Mouse (Mus musculus) ovary, postnatal 10 days (tissue): ENCODE measurements around the gene Speer4c.
"Not testable (repeated sequence)": the region's sequence is repeated elsewhere in the genome, so short reads cannot be mapped to it uniquely, and the experiment has no call there.

ENCODE experiments used
- DNase-seq: peaks from one replicate; pipeline ENCODE4 v3.0.0; 2022; ENCODE audit warnings: low spot score

Speer4c gene

DNA sequence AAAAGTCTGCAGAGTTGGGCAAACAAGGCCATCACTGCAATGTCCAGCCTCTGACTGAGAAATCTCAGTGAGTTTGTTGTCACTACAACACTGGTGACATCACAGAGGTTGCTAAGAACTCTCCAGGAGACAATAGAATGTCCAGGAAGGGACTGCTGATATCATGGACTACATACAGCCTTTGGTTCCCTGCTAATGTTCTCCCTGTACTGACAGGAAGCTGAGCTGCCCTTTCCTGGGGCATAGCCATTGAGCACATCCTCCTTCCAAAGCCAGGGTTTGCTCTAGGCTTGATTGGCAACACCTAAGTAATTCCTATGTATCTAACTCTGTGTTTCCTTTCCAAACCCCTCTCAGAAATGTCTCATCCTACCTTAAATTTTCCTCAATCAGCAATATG, at the start of gene Speer4c:
Gene Speer4c, minus strand, starts transcription at position 101 of the 400 bp plus-strand sequence.
- DNase-seq, result not testable (repeated sequence)

DNA sequence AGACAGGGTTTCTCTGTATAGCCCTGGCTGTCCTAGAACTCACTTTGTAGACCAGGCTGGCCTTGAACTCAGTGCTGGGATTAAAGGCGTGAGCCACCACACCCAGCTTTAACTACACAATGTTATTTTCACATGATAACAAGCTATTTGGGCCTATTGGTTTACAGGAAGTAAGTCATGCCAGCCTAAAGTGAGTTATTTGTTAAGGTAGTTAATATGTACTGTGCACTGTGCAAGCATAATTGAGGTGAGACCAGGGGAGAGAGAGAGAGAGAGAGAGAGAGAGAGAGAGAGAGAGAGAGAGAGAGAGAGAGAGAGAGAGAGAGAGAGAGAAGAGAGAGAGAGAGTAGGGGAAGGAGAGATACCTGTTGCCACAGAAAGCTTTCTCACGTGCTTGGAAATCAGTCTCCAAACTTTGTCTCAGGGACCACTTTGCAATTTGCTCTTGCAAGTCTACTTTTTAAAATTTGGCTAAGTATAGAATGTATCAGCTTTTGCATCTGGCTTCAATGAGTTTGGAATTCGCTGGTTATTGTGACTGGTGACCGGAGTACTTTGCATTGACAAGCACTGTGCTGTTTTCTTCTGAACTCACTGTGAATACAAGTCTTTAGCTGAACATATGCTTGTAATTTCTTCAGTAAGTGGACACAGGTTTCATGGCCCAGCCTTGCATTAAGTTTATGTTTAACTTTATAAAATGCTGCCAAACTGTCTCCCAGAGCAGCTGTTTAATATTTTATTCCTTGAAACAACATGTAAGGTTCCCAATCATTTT, 33.6 kb upstream of the Speer4c start:
- DNase-seq, result no peak

DNA sequence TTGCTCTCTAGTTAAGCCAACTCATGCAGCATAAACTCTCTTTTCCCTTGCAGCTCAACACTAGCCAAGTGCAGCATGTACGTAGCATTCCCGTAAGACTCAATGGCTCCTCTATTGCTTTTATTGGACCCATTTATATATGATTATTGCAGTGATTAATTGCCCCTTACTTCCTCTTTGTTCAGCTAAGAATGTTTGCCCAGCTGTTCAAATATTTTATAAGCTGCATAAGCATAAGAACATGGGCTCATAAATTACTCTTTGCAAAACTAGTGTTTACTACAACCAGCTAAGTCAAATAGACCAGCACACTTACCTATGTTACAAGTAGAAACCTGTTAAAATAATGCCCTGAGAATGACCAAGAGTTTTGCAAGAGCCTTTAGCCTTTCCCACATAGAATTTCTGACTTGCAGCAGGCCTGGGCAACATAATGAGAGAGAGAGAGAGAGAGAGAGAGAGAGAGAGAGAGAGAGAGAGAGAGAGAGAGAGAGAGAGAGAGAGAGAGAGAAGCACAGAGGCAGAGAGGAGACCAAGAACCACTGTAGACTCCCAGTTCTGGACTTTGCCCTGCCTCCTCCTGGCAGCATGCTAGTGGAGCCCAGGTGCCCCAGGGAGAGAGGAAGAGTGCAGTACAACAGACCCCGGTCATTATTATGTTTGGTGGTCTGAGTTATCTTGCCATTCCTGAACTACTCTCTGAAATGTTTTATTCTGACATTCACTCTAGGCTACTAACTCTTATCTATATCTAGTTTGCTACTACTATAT, 20.2 kb upstream of the Speer4c start:
- no peak for DNase-seq

GRCm38 (mm10) chr5:15702891-15703290, 11.2 kb downstream of the Speer4c start:
- DNase-seq, result not testable (repeated sequence)

DNA sequence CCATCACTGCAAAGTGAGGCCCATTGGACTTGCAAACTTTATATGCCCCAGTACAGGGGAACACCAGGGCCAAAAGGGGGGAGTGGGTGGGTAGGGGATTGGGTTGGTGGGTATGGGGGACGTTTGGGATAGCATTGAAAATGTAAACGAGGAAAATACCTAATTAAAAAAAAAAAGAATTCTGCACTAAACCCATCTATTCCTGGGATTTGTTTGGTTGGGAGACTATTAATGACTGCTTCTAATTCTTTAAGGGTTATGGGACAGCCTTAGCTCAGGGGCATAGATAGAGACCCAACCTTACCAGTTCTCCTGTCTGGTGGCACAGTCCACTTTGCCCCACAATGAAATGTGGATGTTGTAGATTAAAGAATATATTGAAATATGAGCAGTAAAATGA, 16.4 kb downstream of the Speer4c start:
- DNase-seq, result not testable (repeated sequence)

GRCm38 (mm10) chr5:15691849-15692248, 22.2 kb downstream of the Speer4c start:
- not testable (repeated sequence) for DNase-seq

DNA sequence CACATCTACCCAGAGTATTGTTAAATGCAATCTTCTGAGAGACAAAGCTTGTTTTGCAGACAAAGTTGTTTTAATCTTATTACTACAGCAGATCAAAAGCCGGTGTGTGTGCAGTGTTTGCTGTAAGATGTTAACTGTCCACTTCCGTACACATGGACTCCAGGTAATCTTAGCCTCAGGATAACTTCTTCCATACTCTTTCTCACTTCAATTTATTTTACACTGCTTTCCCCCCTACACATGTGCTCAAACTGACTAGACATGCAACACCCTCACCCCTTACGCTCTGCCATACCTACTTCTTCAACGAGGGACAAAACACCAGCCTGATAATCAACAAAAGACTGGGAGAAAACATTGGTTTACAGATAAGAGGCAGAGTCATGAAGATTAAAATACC, 23.2 kb downstream of the Speer4c start:
- DNase-seq, result not testable (repeated sequence)

GRCm38 (mm10) chr5:15689659-15690213, 24.3 kb downstream of the Speer4c start:
- DNase-seq, result not testable (repeated sequence)

- DNase-seq, result not testable (repeated sequence)
Measured at GRCm38 (mm10) chr5:15688874-15689658, 25.0 kb downstream of the Speer4c start.

DNA sequence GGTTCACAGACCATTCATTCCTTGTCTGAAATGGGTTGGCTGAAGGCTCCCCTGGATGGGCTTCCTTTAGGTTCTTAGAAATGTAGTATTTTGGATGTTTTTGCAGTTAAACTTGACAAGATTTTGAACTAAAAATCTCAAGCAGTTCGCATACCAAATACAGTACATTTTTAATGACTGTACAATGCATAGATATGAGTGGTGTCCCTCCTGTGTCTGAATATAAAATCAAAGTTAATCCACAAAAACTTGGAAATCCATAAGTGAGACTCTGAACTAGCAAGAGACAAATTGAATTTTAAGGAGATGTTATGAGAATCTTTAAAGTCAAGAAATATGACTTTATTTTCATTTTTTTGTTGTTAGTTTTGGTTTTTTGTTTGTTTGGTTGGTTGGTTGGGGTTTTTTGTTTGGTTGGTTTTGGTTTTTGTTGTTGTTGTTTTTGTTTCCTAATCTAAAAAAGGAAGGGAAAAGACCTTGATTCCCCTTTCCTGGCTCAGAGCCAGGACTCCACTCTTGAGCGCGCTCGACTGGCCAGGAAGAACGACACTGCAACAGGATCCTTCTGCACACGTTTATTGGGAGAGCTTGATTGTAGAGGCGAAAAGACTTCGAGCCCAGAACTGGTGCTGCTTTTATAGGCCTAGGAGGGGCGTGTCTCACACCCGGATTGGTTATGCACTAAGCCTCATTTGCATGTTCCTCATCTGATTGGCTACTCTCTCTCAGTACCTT, 32.6 kb downstream of the Speer4c start:
- not testable (repeated sequence) for DNase-seq

GRCm38 (mm10) chr5:15679980-15680949, 33.8 kb downstream of the Speer4c start:
- not testable (repeated sequence) for DNase-seq

DNA sequence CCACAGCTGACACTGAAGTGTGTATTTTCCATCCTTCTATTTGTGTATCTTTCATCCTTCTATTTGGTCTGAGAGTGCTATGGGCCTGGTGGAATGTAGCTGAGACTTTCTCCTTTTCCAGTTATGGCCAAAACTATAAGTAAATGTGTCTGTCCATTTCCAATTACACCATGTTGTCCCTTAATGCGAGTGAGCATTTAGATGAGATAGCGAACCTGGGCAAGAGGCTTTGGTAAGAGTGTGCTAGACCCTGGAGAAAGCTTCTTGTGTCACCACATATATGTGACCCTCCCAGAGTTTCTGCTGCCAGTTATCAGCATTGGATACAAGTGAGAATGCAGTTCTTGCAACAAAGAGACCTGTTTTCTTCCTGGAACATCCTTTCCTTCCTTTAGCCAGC, 35.2 kb downstream of the Speer4c start:
- DNase-seq, result not testable (repeated sequence)

- DNase-seq, result not testable (repeated sequence)
Measured at GRCm38 (mm10) chr5:15677750-15678149, 36.3 kb downstream of the Speer4c start.

GRCm38 (mm10) chr5:15674429-15675244, 39.4 kb downstream of the Speer4c start:
- DNase-seq, result not testable (repeated sequence)

DNA sequence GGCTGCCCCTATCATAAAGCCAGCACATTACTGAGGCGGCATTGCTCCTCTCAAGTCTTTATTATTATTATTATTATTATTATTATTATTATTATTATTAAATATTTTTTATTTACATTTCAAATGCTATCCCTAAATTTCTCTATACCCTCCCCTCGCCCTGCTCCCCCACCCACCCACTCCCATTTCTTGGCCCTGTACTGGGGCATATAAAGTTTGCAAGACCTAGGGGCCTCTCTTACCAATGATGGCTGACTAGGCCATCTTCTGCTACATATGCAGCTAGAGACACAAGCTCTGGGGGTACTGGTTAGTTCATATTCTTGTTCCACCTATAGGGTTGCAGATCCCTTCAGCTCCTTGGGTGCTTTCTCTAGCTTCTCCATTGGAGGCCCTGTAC, 40.1 kb downstream of the Speer4c start:
- DNase-seq, result not testable (repeated sequence)

DNA sequence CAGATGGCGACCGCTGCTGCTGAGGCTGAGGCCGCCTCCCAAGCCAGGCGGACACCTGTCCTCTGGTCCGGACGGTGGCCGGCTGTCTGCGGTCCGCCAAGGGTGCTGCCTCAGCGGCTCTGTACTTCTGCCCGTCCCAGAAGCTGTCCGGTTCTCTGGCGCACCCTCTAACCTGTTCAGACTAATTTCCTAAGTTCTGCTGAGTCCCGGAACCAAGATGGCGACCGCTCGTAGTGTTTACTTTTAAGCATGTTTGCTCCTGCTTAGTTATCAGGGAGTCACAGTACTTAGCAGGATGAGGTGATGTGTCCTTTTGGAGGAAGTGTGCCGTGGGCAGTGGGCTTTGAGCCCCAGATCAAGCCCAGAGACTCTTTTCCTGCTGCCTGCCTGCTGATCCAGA, 43.3 kb downstream of the Speer4c start:
- DNase-seq, result not testable (repeated sequence)

DNA sequence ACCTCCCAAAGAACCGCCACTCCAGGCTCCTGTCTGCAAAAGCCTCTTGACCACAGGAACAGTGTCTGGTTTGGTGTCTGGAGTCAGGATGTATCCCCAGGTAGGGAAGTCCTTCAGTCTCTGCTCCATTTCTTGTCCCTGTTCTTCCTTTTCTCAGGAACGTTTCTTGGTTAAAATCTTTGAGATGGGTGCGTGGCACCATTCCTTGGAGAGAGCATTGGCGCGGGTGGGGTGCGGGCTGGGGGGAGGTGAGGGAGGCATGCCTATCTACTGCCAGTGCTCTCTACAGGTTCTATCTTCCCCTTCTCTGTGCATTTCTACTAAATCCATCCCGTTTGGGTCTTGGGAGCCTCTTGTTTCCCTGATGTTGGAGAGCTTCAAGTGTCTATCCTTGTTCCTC, 50.2 kb downstream of the Speer4c start:
- DNase-seq, result not testable (repeated sequence)
